Mouse (Mus musculus): ENCODE measurements at regions not wholly inside any gene's neighbourhood (a gene's known extent, or its start where the extent isn't known, plus 50 kb on each side); places are given as distances from the start of the nearest gene placed in this dataset.

DNA sequence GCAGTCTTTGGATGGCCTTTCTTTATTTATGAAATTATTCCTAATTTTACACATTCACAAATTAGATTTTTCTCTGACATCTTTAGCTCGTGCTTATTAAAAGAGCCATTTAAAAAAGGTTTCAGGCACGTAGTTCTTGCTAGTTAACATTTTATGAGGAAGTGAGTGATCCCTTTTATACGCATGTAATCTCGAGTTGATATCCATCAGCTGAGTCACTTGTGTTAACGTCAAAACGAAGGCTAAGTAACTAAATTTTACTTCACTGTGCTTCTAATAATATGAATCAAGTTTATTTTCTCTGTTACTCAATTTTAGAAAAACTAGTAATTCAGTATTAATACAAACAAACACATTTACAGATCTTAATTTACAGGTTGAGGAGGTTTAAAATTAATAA lies 419.0 kb downstream of the Kcnj2 start:
- no peaks in the 10 kb centered on the region for H3K36me3 ChIP-seq
- H3K9ac ChIP-seq (replicated peaks): no peak overlapping the region
- H3K4me3 ChIP-seq (replicated peaks): no peak overlapping the region
- no peak overlapping the region for H3K4me2 ChIP-seq (replicated peaks)
- no peaks in the 10 kb centered on the region for H3K27me3 ChIP-seq
- no peak overlapping the region for H3K27ac ChIP-seq
- H3K4me1 ChIP-seq (replicated peaks): no peaks in the 10 kb centered on the region
- no peaks in the 10 kb centered on the region for H3K9me3 ChIP-seq
- ATAC-seq: no peak
- 87% methylated on average over 6 of the region's 6 CpGs for WGBS

DNA sequence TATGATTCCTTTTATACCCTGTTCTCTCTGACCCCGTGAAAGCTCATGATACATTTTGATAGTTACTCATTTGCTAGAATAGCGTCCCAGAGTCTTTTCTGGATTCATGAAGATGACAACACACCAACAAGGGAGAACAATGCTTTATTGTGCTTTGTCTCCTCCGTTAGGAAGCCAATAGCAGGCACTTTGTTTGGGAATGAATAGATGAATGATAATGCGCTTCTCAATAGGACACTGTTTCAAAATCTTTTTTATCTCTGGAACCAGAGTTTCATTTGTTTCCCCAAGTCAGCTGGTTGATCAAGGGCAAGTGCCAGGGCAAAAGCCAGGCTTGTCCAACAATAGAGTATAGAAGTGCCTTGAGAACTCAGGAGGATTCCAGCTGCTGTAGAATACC lies 446.5 kb downstream of the Kcnj2 start:
- H3K36me3 ChIP-seq: no peaks in the 10 kb centered on the region
- H3K9ac ChIP-seq (replicated peaks): no peak overlapping the region
- no peak overlapping the region for H3K4me2 ChIP-seq (replicated peaks)
- no peak overlapping the region for H3K27ac ChIP-seq
- H3K9me3 ChIP-seq: no peaks in the 10 kb centered on the region
- H3K4me1 ChIP-seq (replicated peaks): peaks cover 7% of the 10 kb centered on the region; the same call in 1 of the 2 replicates
- no peak overlapping the region for H3K4me3 ChIP-seq (replicated peaks)
- WGBS: 35% methylated on average over 4 of the region's 4 CpGs
- ATAC-seq: no peak
- no peaks in the 10 kb centered on the region for H3K27me3 ChIP-seq

DNA sequence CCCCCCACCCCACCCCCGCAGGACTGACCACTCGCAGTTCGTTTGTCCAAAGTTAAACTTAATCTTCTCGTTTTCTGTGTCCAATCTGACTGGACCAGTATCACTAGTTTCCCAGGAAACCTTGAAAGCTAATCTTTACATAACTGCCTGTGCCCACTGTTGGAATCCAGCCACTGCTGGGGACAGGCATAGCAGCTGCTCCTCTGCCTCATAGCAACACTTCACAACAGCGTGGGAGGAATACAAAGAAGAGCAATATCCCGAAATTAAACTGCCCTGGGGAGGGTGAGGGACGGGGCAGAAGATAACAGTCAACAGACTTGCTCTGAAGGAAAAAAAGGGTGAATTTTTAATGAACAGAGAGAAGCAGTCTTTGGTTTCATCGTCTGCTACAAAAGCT lies 456.8 kb downstream of the Kcnj2 start:
- Histone ChIP-seq H3K9ac (replicated peaks) (no peak overlapping the region), H3K27ac (no peak overlapping the region), H3K9me3 (no peaks in the 10 kb centered on the region), H3K4me2 (replicated peaks) (peak overlapping the region; percentile 11; the same call in 1 of the 2 replicates), H3K4me3 (replicated peaks) (no peak overlapping the region), H3K27me3 (no peaks in the 10 kb centered on the region), H3K4me1 (replicated peaks) (peaks cover 3% of the 10 kb centered on the region; the same call in 1 of the 2 replicates), H3K36me3 (no peaks in the 10 kb centered on the region)
- peak; percentile 69; the same call in 1 of the 2 replicates for ATAC-seq
- 35% methylated on average over 8 of the region's 8 CpGs for WGBS

GRCm38 (mm10) chr11:111523465-111523864 lies 457.5 kb downstream of the Kcnj2 start:
- Histone ChIP-seq H3K4me3 (replicated peaks) (no peak overlapping the region), H3K9me3 (no peaks in the 10 kb centered on the region), H3K4me1 (replicated peaks) (peaks cover 3% of the 10 kb centered on the region; the same call in 1 of the 2 replicates), H3K9ac (replicated peaks) (no peak overlapping the region), H3K4me2 (replicated peaks) (no peak overlapping the region), H3K27ac (no peak overlapping the region), H3K36me3 (no peaks in the 10 kb centered on the region), H3K27me3 (no peaks in the 10 kb centered on the region)
- WGBS: 64% methylated on average over 8 of the region's 8 CpGs
- no peak for ATAC-seq

- Histone ChIP-seq H3K9ac (replicated peaks) (no peak overlapping the region), H3K36me3 (no peaks in the 10 kb centered on the region), H3K4me1 (replicated peaks) (peaks cover 3% of the 10 kb centered on the region; the same call in 1 of the 2 replicates), H3K27me3 (no peaks in the 10 kb centered on the region), H3K27ac (no peak overlapping the region), H3K4me3 (replicated peaks) (no peak overlapping the region), H3K9me3 (no peaks in the 10 kb centered on the region), H3K4me2 (replicated peaks) (no peak overlapping the region)
- 91% methylated on average over 6 of the region's 6 CpGs for WGBS
- ATAC-seq: no peak
Measured at GRCm38 (mm10) chr11:111526010-111526742, 460.2 kb downstream of the Kcnj2 start.

- no peak overlapping the region for H3K27ac ChIP-seq
- WGBS: 81% methylated on average over 9 of the region's 9 CpGs
- no peaks in the 10 kb centered on the region for H3K36me3 ChIP-seq
- H3K4me3 ChIP-seq (replicated peaks): no peak overlapping the region
- ATAC-seq: no peak
- no peaks in the 10 kb centered on the region for H3K9me3 ChIP-seq
- 0 out of 2 replicates have a peak, but pooled peaks cover 3% of the 10 kb centered on the region for H3K27me3 ChIP-seq
- H3K9ac ChIP-seq (replicated peaks): no peak overlapping the region
- no peaks in the 10 kb centered on the region for H3K4me1 ChIP-seq (replicated peaks)
- no peak overlapping the region for H3K4me2 ChIP-seq (replicated peaks)
Measured at GRCm38 (mm10) chr11:111529591-111529990, 463.6 kb downstream of the Kcnj2 start.

GRCm38 (mm10) chr11:111530912-111531311 lies 464.9 kb downstream of the Kcnj2 start:
- WGBS: 88% methylated on average over 3 of the region's 3 CpGs
- Histone ChIP-seq H3K9ac (replicated peaks) (no peak overlapping the region), H3K4me2 (replicated peaks) (no peak overlapping the region), H3K4me3 (replicated peaks) (no peak overlapping the region), H3K27me3 (peaks cover 10% of the 10 kb centered on the region; the same call in 1 of the 2 replicates), H3K36me3 (no peaks in the 10 kb centered on the region), H3K4me1 (replicated peaks) (no peaks in the 10 kb centered on the region), H3K9me3 (no peaks in the 10 kb centered on the region), H3K27ac (no peak overlapping the region)
- no peak for ATAC-seq

DNA sequence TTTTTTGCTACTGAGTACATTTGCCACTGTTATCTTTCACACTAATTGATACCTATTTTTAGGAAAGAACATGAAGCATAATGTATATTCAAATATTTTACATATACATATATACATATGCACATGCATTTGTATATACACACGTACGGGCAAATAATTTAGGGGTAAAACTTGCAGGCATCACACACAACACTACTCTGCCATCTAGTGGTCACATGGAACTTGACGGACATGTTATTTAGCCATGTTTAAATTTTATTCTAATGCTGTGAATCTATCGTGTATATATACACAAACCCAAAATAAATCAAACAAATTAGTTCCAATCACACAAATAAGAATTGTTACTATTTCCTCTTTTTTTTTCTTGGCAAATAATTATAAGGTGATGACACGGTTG lies 466.5 kb downstream of the Kcnj2 start:
- H3K36me3 ChIP-seq: no peaks in the 10 kb centered on the region
- H3K9ac ChIP-seq (replicated peaks): no peak overlapping the region
- H3K9me3 ChIP-seq: no peaks in the 10 kb centered on the region
- peaks cover 13% of the 10 kb centered on the region; the same call in 1 of the 2 replicates for H3K27me3 ChIP-seq
- H3K4me1 ChIP-seq (replicated peaks): no peaks in the 10 kb centered on the region
- no peak overlapping the region for H3K4me3 ChIP-seq (replicated peaks)
- WGBS: 33% methylated on average over 5 of the region's 5 CpGs
- H3K27ac ChIP-seq: no peak overlapping the region
- H3K4me2 ChIP-seq (replicated peaks): no peak overlapping the region
- ATAC-seq: no peak

GRCm38 (mm10) chr11:111536040-111536836 lies 470.3 kb downstream of the Kcnj2 start:
- WGBS: 52% methylated on average over 17 of the region's 17 CpGs
- H3K4me1 ChIP-seq (replicated peaks): no peaks in the 10 kb centered on the region
- peaks cover 16% of the 10 kb centered on the region; the same call in 1 of the 2 replicates for H3K27me3 ChIP-seq
- no peak overlapping the region for H3K27ac ChIP-seq
- ATAC-seq: no peak
- no peaks in the 10 kb centered on the region for H3K9me3 ChIP-seq
- H3K4me3 ChIP-seq (replicated peaks): no peak overlapping the region
- H3K9ac ChIP-seq (replicated peaks): no peak overlapping the region
- no peak overlapping the region for H3K4me2 ChIP-seq (replicated peaks)
- H3K36me3 ChIP-seq: no peaks in the 10 kb centered on the region

GRCm38 (mm10) chr11:111537654-111538053 lies 471.7 kb downstream of the Kcnj2 start:
- Histone ChIP-seq H3K4me3 (replicated peaks) (no peak overlapping the region), H3K36me3 (no peaks in the 10 kb centered on the region), H3K9ac (replicated peaks) (no peak overlapping the region), H3K27ac (no peak overlapping the region), H3K4me1 (replicated peaks) (no peaks in the 10 kb centered on the region), H3K27me3 (peaks cover 16% of the 10 kb centered on the region; the same call in 1 of the 2 replicates), H3K9me3 (no peaks in the 10 kb centered on the region), H3K4me2 (replicated peaks) (no peak overlapping the region)
- ATAC-seq: no peak
- WGBS: 25% methylated on average over 3 of the region's 3 CpGs

- Histone ChIP-seq H3K9me3 (no peaks in the 10 kb centered on the region), H3K27me3 (peaks cover 13% of the 10 kb centered on the region; the same call in 1 of the 2 replicates), H3K4me2 (replicated peaks) (no peak overlapping the region), H3K36me3 (no peaks in the 10 kb centered on the region), H3K9ac (replicated peaks) (no peak overlapping the region), H3K4me3 (replicated peaks) (no peak overlapping the region), H3K27ac (no peak overlapping the region), H3K4me1 (replicated peaks) (no peaks in the 10 kb centered on the region)
- WGBS: 88% methylated on average over 6 of the region's 6 CpGs
- ATAC-seq: no peak
Measured at GRCm38 (mm10) chr11:111539960-111540359, 474.0 kb downstream of the Kcnj2 start.

GRCm38 (mm10) chr11:111545291-111545690 lies 479.3 kb downstream of the Kcnj2 start:
- Histone ChIP-seq H3K27ac (no peak overlapping the region), H3K4me3 (replicated peaks) (no peak overlapping the region), H3K36me3 (no peaks in the 10 kb centered on the region), H3K4me1 (replicated peaks) (no peaks in the 10 kb centered on the region), H3K9ac (replicated peaks) (no peak overlapping the region), H3K4me2 (replicated peaks) (no peak overlapping the region), H3K9me3 (no peaks in the 10 kb centered on the region), H3K27me3 (no peaks in the 10 kb centered on the region)
- ATAC-seq: no peak
- 76% methylated on average over 4 of the region's 4 CpGs for WGBS

All from midbrain, embryonic 13.5 days (tissue).